Mouse (Mus musculus): ENCODE measurements around the gene Gm20388. TPM values are rescaled to one million over a fixed set of nuclear protein-coding genes. Genes with fewer than 3 reads are reported as not detected.

Gm20388 gene
- polyA plus RNA-seq, 1 experiment from 2014 or later: 7.4 TPM

GRCm38 (mm10) chr8:120015916-120016315 lies 105.3 kb downstream of the Gm20388 start:
- 85% methylated on average over 8 of the region's 8 CpGs for WGBS
- H3K4me3 ChIP-seq (replicated peaks): no peak overlapping the region
- H3K36me3 ChIP-seq: no peaks in the 10 kb centered on the region
- H3K27ac ChIP-seq: no peak overlapping the region
- ATAC-seq (replicated peaks; ENCODE audit: low FRiP score): no peak
- no peak overlapping the region for H3K9ac ChIP-seq
- no peak overlapping the region for H3K4me2 ChIP-seq
- no peaks in the 10 kb centered on the region for H3K9me3 ChIP-seq (replicated peaks)
- peaks cover 27% of the 10 kb centered on the region for H3K4me1 ChIP-seq
- 0 out of 2 replicates have a peak, but pooled peaks cover 3% of the 10 kb centered on the region for H3K27me3 ChIP-seq

- Histone ChIP-seq H3K9me3 (replicated peaks) (no peaks in the 10 kb centered on the region), H3K4me1 (peaks cover 27% of the 10 kb centered on the region), H3K4me2 (no peak overlapping the region), H3K27ac (no peak overlapping the region), H3K9ac (no peak overlapping the region), H3K4me3 (replicated peaks) (no peak overlapping the region), H3K36me3 (no peaks in the 10 kb centered on the region), H3K27me3 (0 out of 2 replicates have a peak, but pooled peaks cover 3% of the 10 kb centered on the region)
- WGBS: 83% methylated on average over 7 of the region's 7 CpGs
- no peak for ATAC-seq (replicated peaks; ENCODE audit: low FRiP score)
Observed at GRCm38 (mm10) chr8:120016424-120016823, 105.8 kb downstream of the Gm20388 start.

GRCm38 (mm10) chr8:120017349-120017748 lies 106.7 kb downstream of the Gm20388 start:
- no peak overlapping the region for H3K4me3 ChIP-seq (replicated peaks)
- H3K9ac ChIP-seq: no peak overlapping the region
- H3K9me3 ChIP-seq (replicated peaks): no peaks in the 10 kb centered on the region
- no peak overlapping the region for H3K27ac ChIP-seq
- ATAC-seq (replicated peaks; ENCODE audit: low FRiP score): no peak
- H3K36me3 ChIP-seq: no peaks in the 10 kb centered on the region
- H3K4me2 ChIP-seq: no peak overlapping the region
- peaks cover 27% of the 10 kb centered on the region for H3K4me1 ChIP-seq
- 66% methylated on average over 13 of the region's 13 CpGs for WGBS
- 0 out of 2 replicates have a peak, but pooled peaks cover 3% of the 10 kb centered on the region for H3K27me3 ChIP-seq

- Histone ChIP-seq H3K36me3 (no peaks in the 10 kb centered on the region), H3K27me3 (0 out of 2 replicates have a peak, but pooled peaks cover 3% of the 10 kb centered on the region), H3K9me3 (replicated peaks) (no peaks in the 10 kb centered on the region), H3K4me1 (peaks cover 27% of the 10 kb centered on the region), H3K27ac (no peak overlapping the region), H3K4me3 (replicated peaks) (no peak overlapping the region), H3K4me2 (no peak overlapping the region), H3K9ac (no peak overlapping the region)
- no peak for ATAC-seq (replicated peaks; ENCODE audit: low FRiP score)
- WGBS: 93% methylated on average over 6 of the region's 6 CpGs
Observed at GRCm38 (mm10) chr8:120017786-120018185, 107.1 kb downstream of the Gm20388 start.

- H3K4me3 ChIP-seq (replicated peaks): no peak overlapping the region
- 0 out of 2 replicates have a peak, but pooled peaks cover 3% of the 10 kb centered on the region for H3K27me3 ChIP-seq
- WGBS: 86% methylated on average over 6 of the region's 6 CpGs
- no peak overlapping the region for H3K27ac ChIP-seq
- H3K9me3 ChIP-seq (replicated peaks): no peaks in the 10 kb centered on the region
- H3K36me3 ChIP-seq: no peaks in the 10 kb centered on the region
- ATAC-seq (replicated peaks; ENCODE audit: low FRiP score): no peak
- peaks cover 21% of the 10 kb centered on the region for H3K4me1 ChIP-seq
- H3K4me2 ChIP-seq: no peak overlapping the region
- H3K9ac ChIP-seq: no peak overlapping the region
Observed at GRCm38 (mm10) chr8:120018379-120018778, 107.7 kb downstream of the Gm20388 start.

GRCm38 (mm10) chr8:120019297-120019696 lies 108.7 kb downstream of the Gm20388 start:
- no peak overlapping the region for H3K4me2 ChIP-seq
- no peak for ATAC-seq (replicated peaks; ENCODE audit: low FRiP score)
- H3K4me3 ChIP-seq (replicated peaks): no peak overlapping the region
- no peaks in the 10 kb centered on the region for H3K9me3 ChIP-seq (replicated peaks)
- H3K27ac ChIP-seq: no peak overlapping the region
- H3K27me3 ChIP-seq: 0 out of 2 replicates have a peak, but pooled peaks cover 3% of the 10 kb centered on the region
- no peak overlapping the region for H3K9ac ChIP-seq
- WGBS: 79% methylated on average over 5 of the region's 5 CpGs
- no peaks in the 10 kb centered on the region for H3K36me3 ChIP-seq
- H3K4me1 ChIP-seq: peaks cover 12% of the 10 kb centered on the region

GRCm38 (mm10) chr8:120020298-120020697 lies 109.7 kb downstream of the Gm20388 start:
- 0 out of 2 replicates have a peak, but pooled peaks cover 3% of the 10 kb centered on the region for H3K27me3 ChIP-seq
- 69% methylated on average over 7 of the region's 7 CpGs for WGBS
- peaks cover 2% of the 10 kb centered on the region for H3K4me1 ChIP-seq
- H3K27ac ChIP-seq: no peak overlapping the region
- no peak overlapping the region for H3K4me2 ChIP-seq
- H3K9me3 ChIP-seq (replicated peaks): no peaks in the 10 kb centered on the region
- no peak overlapping the region for H3K9ac ChIP-seq
- H3K36me3 ChIP-seq: no peaks in the 10 kb centered on the region
- no peak for ATAC-seq (replicated peaks; ENCODE audit: low FRiP score)
- H3K4me3 ChIP-seq (replicated peaks): no peak overlapping the region

GRCm38 (mm10) chr8:120026199-120026598 lies 115.6 kb downstream of the Gm20388 start:
- H3K27ac ChIP-seq: no peak overlapping the region
- H3K4me1 ChIP-seq: peaks cover 11% of the 10 kb centered on the region
- WGBS: 72% methylated on average over 5 of the region's 5 CpGs
- H3K27me3 ChIP-seq: no peaks in the 10 kb centered on the region
- H3K36me3 ChIP-seq: no peaks in the 10 kb centered on the region
- H3K4me2 ChIP-seq: no peak overlapping the region
- no peak overlapping the region for H3K4me3 ChIP-seq (replicated peaks)
- no peak overlapping the region for H3K9ac ChIP-seq
- no peaks in the 10 kb centered on the region for H3K9me3 ChIP-seq (replicated peaks)
- no peak for ATAC-seq (replicated peaks; ENCODE audit: low FRiP score)

- no peaks in the 10 kb centered on the region for H3K9me3 ChIP-seq (replicated peaks)
- H3K27ac ChIP-seq: no peak overlapping the region
- WGBS: 81% methylated on average over 6 of the region's 6 CpGs
- H3K4me1 ChIP-seq: peaks cover 11% of the 10 kb centered on the region
- no peak overlapping the region for H3K4me2 ChIP-seq
- H3K9ac ChIP-seq: no peak overlapping the region
- no peak overlapping the region for H3K4me3 ChIP-seq (replicated peaks)
- H3K36me3 ChIP-seq: no peaks in the 10 kb centered on the region
- no peaks in the 10 kb centered on the region for H3K27me3 ChIP-seq
- no peak for ATAC-seq (replicated peaks; ENCODE audit: low FRiP score)
Observed at GRCm38 (mm10) chr8:120026991-120027390, 116.3 kb downstream of the Gm20388 start.

GRCm38 (mm10) chr8:120030447-120030846 lies 119.8 kb downstream of the Gm20388 start:
- 52% methylated on average over 5 of the region's 5 CpGs for WGBS
- Histone ChIP-seq H3K9ac (no peak overlapping the region), H3K27me3 (no peaks in the 10 kb centered on the region), H3K4me1 (peaks cover 22% of the 10 kb centered on the region), H3K36me3 (no peaks in the 10 kb centered on the region), H3K4me2 (no peak overlapping the region), H3K27ac (no peak overlapping the region), H3K9me3 (replicated peaks) (no peaks in the 10 kb centered on the region), H3K4me3 (replicated peaks) (no peak overlapping the region)
- ATAC-seq (replicated peaks; ENCODE audit: low FRiP score): no peak

GRCm38 (mm10) chr8:120032549-120033208 lies 122.0 kb downstream of the Gm20388 start:
- no peaks in the 10 kb centered on the region for H3K36me3 ChIP-seq
- H3K9me3 ChIP-seq (replicated peaks): no peaks in the 10 kb centered on the region
- no peaks in the 10 kb centered on the region for H3K27me3 ChIP-seq
- H3K27ac ChIP-seq: no peak overlapping the region
- peaks cover 36% of the 10 kb centered on the region for H3K4me1 ChIP-seq
- WGBS: 90% methylated on average over 5 of the region's 5 CpGs
- ATAC-seq (replicated peaks; ENCODE audit: low FRiP score): no peak
- no peak overlapping the region for H3K4me2 ChIP-seq
- no peak overlapping the region for H3K4me3 ChIP-seq (replicated peaks)
- H3K9ac ChIP-seq: no peak overlapping the region

- H3K9ac ChIP-seq: no peak overlapping the region
- no peaks in the 10 kb centered on the region for H3K36me3 ChIP-seq
- no peaks in the 10 kb centered on the region for H3K9me3 ChIP-seq (replicated peaks)
- no peak overlapping the region for H3K4me3 ChIP-seq (replicated peaks)
- no peak overlapping the region for H3K27ac ChIP-seq
- H3K27me3 ChIP-seq: 0 out of 2 replicates have a peak, but pooled peaks cover 6% of the 10 kb centered on the region
- no peak for ATAC-seq (replicated peaks; ENCODE audit: low FRiP score)
- 42% methylated on average over 6 of the region's 6 CpGs for WGBS
- no peak overlapping the region for H3K4me2 ChIP-seq
- peaks cover 41% of the 10 kb centered on the region for H3K4me1 ChIP-seq
Observed at GRCm38 (mm10) chr8:120034471-120034870, 123.8 kb downstream of the Gm20388 start.

- Histone ChIP-seq H3K9ac (no peak overlapping the region), H3K36me3 (no peaks in the 10 kb centered on the region), H3K4me1 (peaks cover 34% of the 10 kb centered on the region), H3K27ac (no peak overlapping the region), H3K4me3 (replicated peaks) (no peak overlapping the region), H3K9me3 (replicated peaks) (no peaks in the 10 kb centered on the region), H3K4me2 (no peak overlapping the region), H3K27me3 (0 out of 2 replicates have a peak, but pooled peaks cover 6% of the 10 kb centered on the region)
- ATAC-seq (replicated peaks; ENCODE audit: low FRiP score): no peak
- 11% methylated on average over 9 of the region's 9 CpGs for WGBS
Observed at GRCm38 (mm10) chr8:120036111-120036510, 125.5 kb downstream of the Gm20388 start.
